Mouse (Mus musculus): ENCODE data around the gene Sprr2f. TPM values are rescaled to one million over a fixed set of nuclear protein-coding genes. Genes with fewer than 3 reads are reported as not detected.

Gene Sprr2f
- polyA plus RNA-seq (2014; fragmentation: Illumina TruSeq; extraction: RNeasy Lipid Tissue Mini Kit (QIAGEN cat#74804); ENCODE audit: low read depth, low replicate concordance) = not detected

GRCm38 (mm10) chr3:92364887-92365286, at the start of gene Sprr2f:
Sprr2f (plus strand) TSS chr3:92365187.

DNA sequence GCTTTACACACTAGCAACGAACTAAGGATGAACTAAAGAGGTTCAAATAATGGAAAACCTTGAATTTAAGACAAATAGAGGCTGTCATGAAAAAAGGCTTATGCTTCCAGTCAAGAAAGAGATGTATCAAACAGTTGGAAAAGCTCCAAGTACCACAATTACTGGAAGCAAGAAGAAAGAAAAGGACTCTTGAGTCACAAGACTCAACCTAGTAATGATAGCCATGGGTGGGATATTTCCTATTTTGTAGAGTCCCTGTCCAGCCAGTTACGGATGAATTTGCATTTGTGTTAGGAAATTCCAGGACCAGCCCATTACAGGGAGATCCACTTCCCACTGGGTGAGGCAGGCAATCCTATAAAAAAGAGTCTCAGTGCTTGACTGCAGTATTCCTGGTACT, 48.7 kb upstream of the Sprr2f start, which contains the start of gene Sprr2b:
Gene Sprr2b (plus strand): TSS at position 301 of the 400 bp plus-strand sequence.

GRCm38 (mm10) chr3:92338840-92339239, 26.1 kb upstream of the Sprr2f start, which contains the start of gene Sprr2d:
Sprr2d (plus strand) TSS chr3:92339140.

DNA sequence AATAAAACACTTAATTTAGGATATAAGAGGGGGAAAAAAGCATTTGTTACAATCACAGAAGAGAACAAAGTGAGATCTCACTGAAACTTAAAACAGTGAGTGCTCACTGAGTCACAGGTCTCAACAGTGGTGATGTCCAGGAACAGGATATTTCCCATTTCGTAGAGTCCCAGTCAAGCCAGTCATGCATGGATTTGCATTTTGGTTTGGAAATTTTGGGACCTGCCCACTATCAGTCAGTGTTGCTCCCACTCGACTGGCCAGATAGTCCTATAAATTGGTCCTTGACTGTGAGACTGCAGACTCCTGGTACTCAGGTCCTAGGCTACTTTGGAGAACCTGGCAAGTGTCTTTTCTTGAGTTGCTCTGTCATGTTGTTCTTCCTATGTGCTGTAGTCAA, 13.1 kb upstream of the Sprr2f start, which contains the start of gene Sprr2e:
Gene Sprr2e (plus strand): TSS at position 301 of the 400 bp plus-strand sequence.

GRCm38 (mm10) chr3:92385385-92385784, 20.4 kb downstream of the Sprr2f start, which contains the start of gene Sprr2h:
Sprr2h (plus strand) TSS chr3:92385685.

GRCm38 (mm10) chr3:92407691-92408090, 42.7 kb downstream of the Sprr2f start, which contains the start of gene Sprr2i:
Sprr2i (plus strand) TSS chr3:92407991.

Other genes starting within 250 kb of the Sprr2f start
- gene Prr9, start 241.2 kb upstream of the Sprr2f start, polyA plus RNA-seq (2014; fragmentation: Illumina TruSeq; extraction: RNeasy Lipid Tissue Mini Kit (QIAGEN cat#74804); ENCODE audit: low read depth, low replicate concordance) = not detected
- gene Lelp1, start 222.4 kb upstream of the Sprr2f start, polyA plus RNA-seq (2014; fragmentation: Illumina TruSeq; extraction: RNeasy Lipid Tissue Mini Kit (QIAGEN cat#74804); ENCODE audit: low read depth, low replicate concordance) = not detected
- gene Sprr2a1, start 149.4 kb upstream of the Sprr2f start, polyA plus RNA-seq (2014; fragmentation: Illumina TruSeq; extraction: RNeasy Lipid Tissue Mini Kit (QIAGEN cat#74804); ENCODE audit: low read depth, low replicate concordance) = 1,777 TPM
- gene Sprr2a2, start 149.3 kb upstream of the Sprr2f start, polyA plus RNA-seq (2014; fragmentation: Illumina TruSeq; extraction: RNeasy Lipid Tissue Mini Kit (QIAGEN cat#74804); ENCODE audit: low read depth, low replicate concordance) = 3,571 TPM
- 333 TPM for gene Sprr2a3, start 79.8 kb upstream of the Sprr2f start, polyA plus RNA-seq (2014; fragmentation: Illumina TruSeq; extraction: RNeasy Lipid Tissue Mini Kit (QIAGEN cat#74804); ENCODE audit: low read depth, low replicate concordance)
- gene Sprr2b, start 48.6 kb upstream of the Sprr2f start, polyA plus RNA-seq (2014; fragmentation: Illumina TruSeq; extraction: RNeasy Lipid Tissue Mini Kit (QIAGEN cat#74804); ENCODE audit: low read depth, low replicate concordance) = not detected
- not detected for gene Sprr2d, start 26.0 kb upstream of the Sprr2f start, polyA plus RNA-seq (2014; fragmentation: Illumina TruSeq; extraction: RNeasy Lipid Tissue Mini Kit (QIAGEN cat#74804); ENCODE audit: low read depth, low replicate concordance)
- not detected for gene Sprr2e, start 13.0 kb upstream of the Sprr2f start, polyA plus RNA-seq (2014; fragmentation: Illumina TruSeq; extraction: RNeasy Lipid Tissue Mini Kit (QIAGEN cat#74804); ENCODE audit: low read depth, low replicate concordance)
- not detected for gene Sprr2h, start 20.5 kb downstream of the Sprr2f start, polyA plus RNA-seq (2014; fragmentation: Illumina TruSeq; extraction: RNeasy Lipid Tissue Mini Kit (QIAGEN cat#74804); ENCODE audit: low read depth, low replicate concordance)
- gene Sprr2i, start 42.8 kb downstream of the Sprr2f start, polyA plus RNA-seq (2014; fragmentation: Illumina TruSeq; extraction: RNeasy Lipid Tissue Mini Kit (QIAGEN cat#74804); ENCODE audit: low read depth, low replicate concordance) = not detected
- gene Sprr2j-ps, start 52.9 kb downstream of the Sprr2f start, polyA plus RNA-seq (2014; fragmentation: Illumina TruSeq; extraction: RNeasy Lipid Tissue Mini Kit (QIAGEN cat#74804); ENCODE audit: low read depth, low replicate concordance) = not detected
- gene Gm9774, start 64.2 kb downstream of the Sprr2f start, polyA plus RNA-seq (2014; fragmentation: Illumina TruSeq; extraction: RNeasy Lipid Tissue Mini Kit (QIAGEN cat#74804); ENCODE audit: low read depth, low replicate concordance) = 5.2 TPM
- gene Sprr2k, start 67.4 kb downstream of the Sprr2f start, polyA plus RNA-seq (2014; fragmentation: Illumina TruSeq; extraction: RNeasy Lipid Tissue Mini Kit (QIAGEN cat#74804); ENCODE audit: low read depth, low replicate concordance) = not detected
- gene Sprr1b, start 73.6 kb downstream of the Sprr2f start, polyA plus RNA-seq (2014; fragmentation: Illumina TruSeq; extraction: RNeasy Lipid Tissue Mini Kit (QIAGEN cat#74804); ENCODE audit: low read depth, low replicate concordance) = not detected
- not detected for gene Sprr3, start 93.5 kb downstream of the Sprr2f start, polyA plus RNA-seq (2014; fragmentation: Illumina TruSeq; extraction: RNeasy Lipid Tissue Mini Kit (QIAGEN cat#74804); ENCODE audit: low read depth, low replicate concordance)
- gene Sprr1a, start 120.7 kb downstream of the Sprr2f start, polyA plus RNA-seq (2014; fragmentation: Illumina TruSeq; extraction: RNeasy Lipid Tissue Mini Kit (QIAGEN cat#74804); ENCODE audit: low read depth, low replicate concordance) = 5.8 TPM
- gene Sprr4, start 135.3 kb downstream of the Sprr2f start, polyA plus RNA-seq (2014; fragmentation: Illumina TruSeq; extraction: RNeasy Lipid Tissue Mini Kit (QIAGEN cat#74804); ENCODE audit: low read depth, low replicate concordance) = not detected
- not detected for gene 2310046K23Rik, start 169.3 kb downstream of the Sprr2f start, polyA plus RNA-seq (2014; fragmentation: Illumina TruSeq; extraction: RNeasy Lipid Tissue Mini Kit (QIAGEN cat#74804); ENCODE audit: low read depth, low replicate concordance)
- gene Ivl, start 208.5 kb downstream of the Sprr2f start, polyA plus RNA-seq (2014; fragmentation: Illumina TruSeq; extraction: RNeasy Lipid Tissue Mini Kit (QIAGEN cat#74804); ENCODE audit: low read depth, low replicate concordance) = not detected
- not detected for gene Smcp, start 223.8 kb downstream of the Sprr2f start, polyA plus RNA-seq (2014; fragmentation: Illumina TruSeq; extraction: RNeasy Lipid Tissue Mini Kit (QIAGEN cat#74804); ENCODE audit: low read depth, low replicate concordance)
- gene 2210017I01Rik, start 242.3 kb downstream of the Sprr2f start, polyA plus RNA-seq (2014; fragmentation: Illumina TruSeq; extraction: RNeasy Lipid Tissue Mini Kit (QIAGEN cat#74804); ENCODE audit: low read depth, low replicate concordance) = not detected